Mouse (Mus musculus) CH12.LX (cell line): Measurements from ENCODE around the gene Arrb1. TPM values are rescaled to one million over a fixed set of nuclear protein-coding genes. Genes with fewer than 3 reads are reported as not detected.

ENCODE experiments used
- DNase-seq: peaks from one replicate; pipeline ENCODE4 v3.0.0-alpha.2; 2013; ENCODE audit errors: extremely low read depth
- H3K27ac ChIP-seq: 2 replicates; pipeline ENCODE4 v1.5.1; 2012; ENCODE audit warnings: low read depth, mild to moderate bottlenecking, control low read depth, moderate library complexity; ENCODE audit not compliant: insufficient read depth
- H3K27me3 ChIP-seq: replicated peaks from 2 replicates; pipeline ENCODE3; 2012; ENCODE audit warnings: inconsistent platforms
- H3K36me3 ChIP-seq, 2 experiments: replicated peaks in 1 of 2; 2 replicates each; pipeline versions ENCODE3 to v1.6.1; 2012; ENCODE audit warnings: inconsistent platforms in 1 of 2, low read length in 1 of 2, mild to moderate bottlenecking in 1 of 2, mixed read lengths in 1 of 2, moderate library complexity in 1 of 2; ENCODE audit not compliant: control insufficient read depth in 1 of 2, insufficient read depth in 1 of 2
- H3K4me1 ChIP-seq, 2 experiments: 2 replicates each; pipeline ENCODE4 v1.6.1; 2012; ENCODE audit warnings: inconsistent platforms in 1 of 2, moderate library complexity in 1 of 2; ENCODE audit not compliant: insufficient read depth in 2 of 2, control insufficient read depth in 1 of 2
- H3K4me2 ChIP-seq: 2 replicates; pipeline ENCODE4 v1.6.1; 2012; ENCODE audit warnings: low read depth, mild to moderate bottlenecking, control low read depth; ENCODE audit not compliant: poor library complexity, insufficient read depth, severe bottlenecking
- H3K4me3 ChIP-seq, 3 experiments: fragments of 150-350 bp in 1 of 3; sonication (generic) in 1 of 3; replicated peaks in 1 of 3; 2 replicates each; pipeline versions ENCODE3 to v1.5.1; 2011 to 2012; ENCODE audit warnings: low read depth in 2 of 3, low read length in 2 of 3, mild to moderate bottlenecking in 2 of 3, moderate library complexity in 2 of 3, control low read depth in 1 of 3, improper control_type of control experiment in 1 of 3, inconsistent platforms in 1 of 3, mixed read lengths in 1 of 3; ENCODE audit not compliant: poor library complexity in 1 of 3
- H3K79me2 ChIP-seq: replicated peaks from 2 replicates; pipeline ENCODE4 v1.6.1; 2012; ENCODE audit warnings: mild to moderate bottlenecking, moderate library complexity; ENCODE audit not compliant: control insufficient read depth, poor library complexity, insufficient read depth, severe bottlenecking; ENCODE audit errors: extremely low read depth
- H3K9ac ChIP-seq: 2 replicates; pipeline ENCODE4 v1.6.1; 2012; ENCODE audit warnings: low read depth, mild to moderate bottlenecking, control low read depth, moderate library complexity; ENCODE audit not compliant: insufficient read depth
- H3K9me3 ChIP-seq: replicated peaks from 2 replicates; pipeline ENCODE3; 2012; ENCODE audit warnings: low read length, inconsistent platforms, mixed read lengths
- BHLHE40 ChIP-seq: IDR thresholded peaks from 2 replicates; pipeline ENCODE4 v1.6.1; 2011; ENCODE audit warnings: mild to moderate bottlenecking, low read depth, low read length, improper control_type of control experiment
- CHD2 ChIP-seq: IDR thresholded peaks from 2 replicates; pipeline ENCODE4 v1.6.1; 2011; ENCODE audit warnings: low read length, improper control_type of control experiment
- E2F4 ChIP-seq: IDR thresholded peaks from 2 replicates; pipeline ENCODE4 v1.6.1; 2011; ENCODE audit warnings: low read depth, low read length, improper control_type of control experiment; ENCODE audit not compliant: insufficient replicate concordance
- ELF1 ChIP-seq: IDR thresholded peaks from 2 replicates; pipeline ENCODE4 v1.6.1; 2014; ENCODE audit warnings: low read depth, mild to moderate bottlenecking, inconsistent platforms, low read length, improper control_type of control experiment
- ETS1 ChIP-seq: conservative IDR thresholded peaks from 2 replicates; pipeline ENCODE4 v1.6.1; 2012; ENCODE audit warnings: low read depth, mild to moderate bottlenecking, inconsistent platforms, low read length, improper control_type of control experiment, moderate library complexity
- GABPA ChIP-seq: IDR thresholded peaks from 2 replicates; pipeline ENCODE4 v1.6.1; 2012; ENCODE audit warnings: low read depth, low read length, improper control_type of control experiment, inconsistent platforms; ENCODE audit not compliant: insufficient replicate concordance
- IRF4 ChIP-seq: IDR thresholded peaks from 2 replicates; pipeline ENCODE4 v1.6.1; 2014; ENCODE audit warnings: low read depth, mild to moderate bottlenecking, inconsistent platforms, low read length, improper control_type of control experiment
- JUN ChIP-seq: IDR thresholded peaks from 2 replicates; pipeline ENCODE4 v1.6.1; 2011; ENCODE audit warnings: low read depth, mild to moderate bottlenecking, low read length, improper control_type of control experiment, moderate library complexity; ENCODE audit not compliant: insufficient read depth
- JUND ChIP-seq: conservative IDR thresholded peaks from 2 replicates; pipeline ENCODE4 v1.6.1; 2011; ENCODE audit warnings: low read depth, low read length, improper control_type of control experiment
- MAFK ChIP-seq: IDR thresholded peaks from 2 replicates; pipeline ENCODE4 v1.6.1; 2011; ENCODE audit warnings: low read length, improper control_type of control experiment; ENCODE audit not compliant: insufficient replicate concordance
- MAX ChIP-seq: IDR thresholded peaks from 2 replicates; pipeline ENCODE4 v1.6.1; 2011; ENCODE audit warnings: low read length, improper control_type of control experiment
- MAZ ChIP-seq: IDR thresholded peaks from 2 replicates; pipeline ENCODE4 v1.6.1; 2012; ENCODE audit warnings: low read depth, mild to moderate bottlenecking, inconsistent platforms, low read length, improper control_type of control experiment, moderate library complexity
- MXI1 ChIP-seq: IDR thresholded peaks from 2 replicates; pipeline ENCODE4 v1.6.1; 2011; ENCODE audit warnings: mild to moderate bottlenecking, low read depth, low read length, improper control_type of control experiment
- NELFE ChIP-seq: IDR thresholded peaks from 2 replicates; pipeline ENCODE4 v1.6.1; 2011; ENCODE audit warnings: low read depth, low read length, improper control_type of control experiment
- RAD21 ChIP-seq: IDR thresholded peaks from 2 replicates; pipeline ENCODE4 v1.6.1; 2011; ENCODE audit warnings: low read depth, mild to moderate bottlenecking, low read length, improper control_type of control experiment, moderate library complexity
- SIN3A ChIP-seq: IDR thresholded peaks from 2 replicates; pipeline ENCODE4 v1.6.1; 2012; ENCODE audit warnings: low read length, improper control_type of control experiment, inconsistent platforms
- USF1 ChIP-seq: IDR thresholded peaks from 2 replicates; pipeline ENCODE4 v1.6.1; 2014; ENCODE audit warnings: low read depth, mild to moderate bottlenecking, inconsistent platforms, low read length, improper control_type of control experiment
- ZC3H11A ChIP-seq: IDR thresholded peaks from 2 replicates; pipeline ENCODE4 v1.6.1; 2012; ENCODE audit warnings: low read depth, mild to moderate bottlenecking, inconsistent platforms, low read length, improper control_type of control experiment
- ZMIZ1 ChIP-seq: IDR thresholded peaks from 2 replicates; pipeline ENCODE4 v1.6.1; 2012; ENCODE audit warnings: low read depth, mild to moderate bottlenecking, inconsistent platforms, low read length, improper control_type of control experiment
- dilution Hi-C: fragments of 300-500 bp; cut with MboI; formaldehyde crosslinking; loops from 2 replicates; pipeline ENCODE4 v1.14.3; 2020; ENCODE audit warnings: low sequenced_read_pairs; ENCODE audit not compliant: extremely low pct_unique_long_range_greater_than_20kb, extremely low pct_ligation_motif_present
- in situ Hi-C: fragments of 300-500 bp; cut with MboI; formaldehyde crosslinking; loops from 3 replicates; pipeline ENCODE4 v1.14.3; 2019; ENCODE audit warnings: low sequenced_read_pairs, low pct_ligation_motif_present, low pct_unique_long_range_greater_than_20kb, mixed read lengths
- polyA plus RNA-seq: library from polyadenylated mRNA; unstranded; fragments of >175 nt; gene quantifications from 2 replicates; pipeline ENCODE4 v1.2.1, GENCODE M21; 2012; ENCODE audit warnings: low read depth; ENCODE audit not compliant: insufficient read length
- total RNA-seq, 2 experiments: library from RNA; depleted of rRNA; stranded (reverse); fragments of 300-350 nt in 1 of 2; fragments of >200 nt in 1 of 2; gene quantifications; 2 replicates each; pipeline ENCODE4 v1.2.3; 2012 to 2014

The Arrb1 gene
- total and polyA plus RNA-seq, 3 experiments, result 3.3 to 5.2 (median 4.2) TPM

GRCm38 (mm10) chr7:99500201-99500600, 35.1 kb upstream of the Arrb1 start (continued):
- TF ChIP-seq ZC3H11A (peak; percentile 87), MXI1 (no peak), JUN (no peak), CHD2 (no peak), ETS1 (no peak), SIN3A (no peak)

DNA sequence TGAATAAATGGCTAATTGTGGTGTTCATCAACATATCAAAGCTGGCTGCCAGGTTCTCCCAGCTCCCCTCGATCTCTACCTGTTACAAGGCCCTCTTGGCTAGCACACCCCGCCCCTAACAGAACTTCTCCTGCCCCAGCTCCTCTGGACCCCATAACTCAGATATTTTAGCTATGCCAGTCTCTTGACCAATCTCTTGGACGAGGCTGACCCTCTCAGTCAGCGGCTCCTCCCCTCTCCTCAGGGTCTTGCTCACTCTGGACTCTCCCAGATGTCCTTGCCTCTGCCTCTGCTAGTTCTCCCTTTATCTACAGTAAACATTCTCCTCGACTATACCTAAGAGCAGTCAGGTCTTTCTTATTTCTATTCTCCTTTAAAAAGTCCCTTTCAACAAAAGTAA, 34.6 kb upstream of the Arrb1 start:
- dilution Hi-C loops, result no loop called here
- H3K27ac ChIP-seq, result no peak overlapping the region
- DNase-seq, result no peak
- H3K9ac ChIP-seq, result no peak overlapping the region
- no peak overlapping the region for H3K4me2 ChIP-seq
- no peaks in the 10 kb centered on the region for H3K36me3 ChIP-seq
- no peaks in the 10 kb centered on the region for H3K27me3 ChIP-seq
- H3K4me1 ChIP-seq, result no peaks in the 10 kb centered on the region
- H3K9me3 ChIP-seq, result no peaks in the 10 kb centered on the region
- in situ Hi-C loops, result loop anchor here (5.0 kb wide), 1 partner anchor 57 kb away; no protein-coding TSS in a partner anchor
- H3K79me2 ChIP-seq, result no peaks in the 10 kb centered on the region
- no peak overlapping the region for H3K4me3 ChIP-seq
- no peak for TF ChIP-seq RAD21
- no peak for TF ChIP-seq ZMIZ1
- no peak for TF ChIP-seq BHLHE40
- no peak for TF ChIP-seq GABPA
- TF ChIP-seq MXI1, result no peak

GRCm38 (mm10) chr7:99501148-99501547, 34.1 kb upstream of the Arrb1 start:
- Histone ChIP-seq H3K9ac (no peak overlapping the region), H3K9me3 (no peaks in the 10 kb centered on the region), H3K27me3 (no peaks in the 10 kb centered on the region), H3K27ac (no peak overlapping the region), H3K4me1 (no peaks in the 10 kb centered on the region), H3K36me3 (no peaks in the 10 kb centered on the region), H3K4me2 (no peak overlapping the region), H3K79me2 (no peaks in the 10 kb centered on the region), H3K4me3 (no peak overlapping the region)
- TF ChIP-seq MAZ (no peak), IRF4 (no peak), E2F4 (no peak), JUND (no peak), NELFE (no peak), ELF1 (no peak), USF1 (no peak), RAD21 (no peak), ETS1 (no peak), MAFK (no peak), GABPA (no peak), MAX (no peak), JUN (no peak)
- dilution Hi-C loops (no loop called here), in situ Hi-C loops (loop anchor here (5.0 kb wide), 1 partner anchor 56 kb away; no protein-coding TSS in a partner anchor)
- no peak for DNase-seq
